Mouse (Mus musculus) E14TG2a.4 (cell line): Measurements from ENCODE around the gene Arhgef3.

Experiments
- CTCF ChIP-seq: conservative IDR thresholded peaks from 2 replicates; pipeline ENCODE4 v1.5.1; 2014; ENCODE audit warnings: low read length
- POU5F1 ChIP-seq: IDR thresholded peaks from 2 replicates; pipeline ENCODE4 v1.6.1; 2014; ENCODE audit warnings: low read length, borderline replicate concordance

DNA sequence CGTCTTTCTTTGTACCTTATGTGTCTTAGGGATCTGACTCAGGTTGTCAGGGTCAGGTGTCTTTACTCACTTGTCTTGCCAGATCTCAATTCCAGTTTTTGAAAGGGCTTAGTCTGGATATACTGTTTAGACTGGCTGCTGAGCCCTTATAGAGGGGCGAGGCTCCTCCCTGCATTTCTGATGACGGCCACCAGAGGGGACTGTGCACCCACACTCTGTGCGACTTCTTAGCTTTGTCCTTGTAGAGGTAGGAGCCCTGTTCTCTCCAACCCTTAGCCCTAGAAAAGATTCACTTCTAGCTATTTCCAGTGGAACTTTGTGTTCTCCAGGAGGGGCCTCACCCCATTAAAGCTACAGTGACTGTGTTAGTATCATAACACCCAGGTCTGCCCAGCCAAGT is 72.3 kb downstream of the Arhgef3 start:
- TF ChIP-seq CTCF (peak; percentile 94), POU5F1 (no peak)
